Mouse (Mus musculus): Measurements from ENCODE around the gene Nebl. TPM values are rescaled to one million over a fixed set of nuclear protein-coding genes. Genes with fewer than 3 reads are reported as not detected.
"Not testable (repeated sequence)": the region's sequence is repeated elsewhere in the genome, so short reads cannot be mapped to it uniquely, and the experiment has no call there.

The Nebl gene
- polyA plus RNA-seq, 1 experiment = 132 TPM

DNA sequence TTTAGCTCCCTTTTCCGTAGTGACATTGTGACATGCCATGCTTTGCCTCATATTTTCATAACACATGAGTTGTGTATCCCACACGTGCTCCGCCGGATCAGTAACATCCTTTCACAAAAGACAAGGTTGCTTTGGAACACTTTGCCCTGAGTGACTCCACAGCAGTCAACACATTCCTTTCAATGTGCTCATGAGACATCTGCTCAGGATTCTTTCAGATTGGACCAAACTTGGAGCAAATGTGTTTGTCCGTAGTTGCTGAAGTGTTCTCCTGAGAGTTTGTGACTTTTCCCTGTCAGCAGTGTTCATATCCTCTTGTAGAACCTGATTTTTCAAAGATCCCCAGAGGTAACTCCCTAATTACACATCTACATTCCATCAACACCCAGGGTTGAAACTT, 414.4 kb downstream of the Nebl start:
- Histone ChIP-seq H3K4me3 (ENCODE audit: control insufficient read depth, insufficient read depth, low read length) (no peak overlapping the region), H3K36me3 (ENCODE audit: control insufficient read depth, insufficient read depth, low read length) (no peaks in the 10 kb centered on the region), H3K4me1 (replicated peaks; ENCODE audit: control insufficient read depth, insufficient read depth, low read length) (no peaks in the 10 kb centered on the region), H3K27ac (ENCODE audit: control insufficient read depth, insufficient read depth, low read length) (no peak overlapping the region), H3K27me3 (ENCODE audit: control insufficient read depth, insufficient read depth, low read length) (no peaks in the 10 kb centered on the region)
- TF ChIP-seq CTCF (IDR thresholded peaks at IDR 0.05; ENCODE audit: borderline replicate concordance, control insufficient read depth, extremely low read depth, insufficient read depth, low read length, poor library complexity) (no peak), POLR2A (IDR thresholded peaks at IDR 0.05; ENCODE audit: control insufficient read depth, extremely low read depth, insufficient read depth, low read length, poor library complexity) (no peak)
- DNase-seq = no peak
- WGBS = 88% methylated on average over 5 of the region's 5 CpGs

DNA sequence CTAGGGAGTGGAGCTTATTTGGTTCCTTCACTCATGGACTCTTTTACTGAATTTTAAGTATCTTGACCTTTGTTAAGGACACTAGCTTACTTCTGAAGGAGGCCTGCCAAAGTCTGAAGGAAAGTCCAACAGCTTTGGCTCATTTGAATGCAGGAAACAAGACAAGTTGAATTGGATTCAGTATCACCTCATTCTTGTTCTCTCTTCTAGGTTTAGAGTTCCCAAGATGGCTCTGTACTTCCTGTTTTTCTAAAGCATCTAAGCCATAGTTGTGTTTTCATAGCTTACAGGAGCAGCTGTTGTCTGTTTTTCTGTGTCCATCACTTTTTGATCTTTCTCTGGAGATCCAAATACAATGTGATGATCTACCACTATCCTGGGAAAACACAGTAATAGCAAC, 429.9 kb downstream of the Nebl start:
- H3K27ac ChIP-seq (ENCODE audit: control insufficient read depth, insufficient read depth, low read length) = no peak overlapping the region
- no peaks in the 10 kb centered on the region for H3K36me3 ChIP-seq (ENCODE audit: control insufficient read depth, insufficient read depth, low read length)
- no peak overlapping the region for H3K4me3 ChIP-seq (ENCODE audit: control insufficient read depth, insufficient read depth, low read length)
- H3K4me1 ChIP-seq (replicated peaks; ENCODE audit: control insufficient read depth, insufficient read depth, low read length) = peaks cover 3% of the 10 kb centered on the region; the same call in 1 of the 2 replicates
- no peaks in the 10 kb centered on the region for H3K27me3 ChIP-seq (ENCODE audit: control insufficient read depth, insufficient read depth, low read length)
- TF ChIP-seq CTCF (IDR thresholded peaks at IDR 0.05; ENCODE audit: borderline replicate concordance, control insufficient read depth, extremely low read depth, insufficient read depth, low read length, poor library complexity) (no peak), POLR2A (IDR thresholded peaks at IDR 0.05; ENCODE audit: control insufficient read depth, extremely low read depth, insufficient read depth, low read length, poor library complexity) (no peak)
- no peak for DNase-seq

DNA sequence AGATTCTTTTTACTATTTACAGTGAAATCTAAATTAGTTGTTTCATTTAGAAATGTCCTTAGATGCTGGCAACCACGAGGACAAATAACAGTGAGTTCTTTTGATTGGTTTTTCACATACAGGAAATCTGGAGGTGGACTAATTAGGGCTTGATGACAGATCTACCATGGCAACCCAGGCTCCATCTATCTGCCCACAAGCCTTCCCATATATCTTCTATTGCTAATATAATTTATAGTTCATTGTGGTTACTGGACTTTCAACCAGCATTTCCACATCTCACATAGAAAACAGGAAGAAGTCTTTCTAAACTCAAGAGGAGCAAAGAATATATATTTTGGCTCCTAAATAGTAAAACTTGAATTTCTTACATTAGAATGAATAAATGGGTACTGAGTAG, 433.8 kb downstream of the Nebl start:
- Histone ChIP-seq H3K4me3 (ENCODE audit: control insufficient read depth, insufficient read depth, low read length) (no peak overlapping the region), H3K27ac (ENCODE audit: control insufficient read depth, insufficient read depth, low read length) (no peak overlapping the region), H3K27me3 (ENCODE audit: control insufficient read depth, insufficient read depth, low read length) (no peaks in the 10 kb centered on the region), H3K4me1 (replicated peaks; ENCODE audit: control insufficient read depth, insufficient read depth, low read length) (peaks cover 3% of the 10 kb centered on the region; the same call in 1 of the 2 replicates), H3K36me3 (ENCODE audit: control insufficient read depth, insufficient read depth, low read length) (no peaks in the 10 kb centered on the region)
- 33% methylated on average over 1 of the region's 1 CpGs for WGBS
- no peak for DNase-seq
- TF ChIP-seq CTCF (IDR thresholded peaks at IDR 0.05; ENCODE audit: borderline replicate concordance, control insufficient read depth, extremely low read depth, insufficient read depth, low read length, poor library complexity) (no peak), POLR2A (IDR thresholded peaks at IDR 0.05; ENCODE audit: control insufficient read depth, extremely low read depth, insufficient read depth, low read length, poor library complexity) (no peak)

DNA sequence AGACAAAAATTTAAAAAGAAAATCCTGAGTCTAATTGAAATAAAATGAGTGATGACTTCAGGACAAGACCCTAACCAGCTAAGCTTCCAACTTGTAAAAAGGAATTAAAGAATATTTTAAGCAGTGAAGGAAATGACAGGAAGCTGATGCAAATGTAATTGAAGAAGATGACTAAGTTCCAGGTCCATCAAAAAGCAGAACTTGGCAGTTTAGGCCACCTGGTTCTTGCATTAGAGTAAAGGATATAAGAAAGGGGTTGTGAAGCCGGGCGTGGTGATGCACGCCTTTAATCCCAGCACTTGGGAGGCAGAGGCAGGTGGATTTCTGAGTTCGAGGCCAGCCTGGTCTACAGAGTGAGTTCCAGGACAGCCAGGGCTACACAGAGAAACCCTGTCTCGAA, 436.0 kb downstream of the Nebl start:
- H3K36me3 ChIP-seq (ENCODE audit: control insufficient read depth, insufficient read depth, low read length); DNase-seq; H3K4me3 ChIP-seq (ENCODE audit: control insufficient read depth, insufficient read depth, low read length); H3K4me1 ChIP-seq (replicated peaks; ENCODE audit: control insufficient read depth, insufficient read depth, low read length); H3K27ac ChIP-seq (ENCODE audit: control insufficient read depth, insufficient read depth, low read length); H3K27me3 ChIP-seq (ENCODE audit: control insufficient read depth, insufficient read depth, low read length): not testable (repeated sequence)
- WGBS = 84% methylated on average over 4 of the region's 5 CpGs
